Mouse (Mus musculus) frontal cortex, adult (tissue): ENCODE results near the gene Aox4.

ENCODE experiments used
- ATAC-seq: cut with Nextera tagmentation; 2 replicates; pipeline ENCODE4 v1.9.2; 2017; ENCODE audit warnings: mild to moderate bottlenecking, moderate library complexity, mixed read lengths; ENCODE audit not compliant: low TSS enrichment

Gene Aox4

GRCm38 (mm10) chr1:58301073-58301472 is 90.9 kb downstream of the Aox4 start:
- no peak for ATAC-seq

- no peak for ATAC-seq
Observed at GRCm38 (mm10) chr1:58302015-58302414, 91.8 kb downstream of the Aox4 start.

GRCm38 (mm10) chr1:58303009-58303408 is 92.8 kb downstream of the Aox4 start:
- ATAC-seq, result no peak

- no peak for ATAC-seq
Observed at GRCm38 (mm10) chr1:58303726-58304125, 93.5 kb downstream of the Aox4 start.

GRCm38 (mm10) chr1:58304296-58304695 is 94.1 kb downstream of the Aox4 start:
- no peak for ATAC-seq

GRCm38 (mm10) chr1:58307181-58307580 is 97.0 kb downstream of the Aox4 start:
- no peak for ATAC-seq

- ATAC-seq, result no peak
Observed at GRCm38 (mm10) chr1:58308594-58308993, 98.4 kb downstream of the Aox4 start.

- ATAC-seq, result no peak
Observed at GRCm38 (mm10) chr1:58309853-58310252, 99.7 kb downstream of the Aox4 start.

- no peak for ATAC-seq
Observed at GRCm38 (mm10) chr1:58311221-58311864, 101.1 kb downstream of the Aox4 start.

GRCm38 (mm10) chr1:58313173-58313572 is 103.0 kb downstream of the Aox4 start:
- ATAC-seq, result no peak

- no peak for ATAC-seq
Observed at GRCm38 (mm10) chr1:58315532-58315931, 105.3 kb downstream of the Aox4 start.
